Mouse (Mus musculus): Measurements from ENCODE around the gene Dnpep. TPM values are rescaled to one million over a fixed set of nuclear protein-coding genes. Genes with fewer than 3 reads are reported as not detected.

The Dnpep gene
- total and polyA plus RNA-seq, 2 experiments from 2014 or later = 128 to 145 TPM

DNA sequence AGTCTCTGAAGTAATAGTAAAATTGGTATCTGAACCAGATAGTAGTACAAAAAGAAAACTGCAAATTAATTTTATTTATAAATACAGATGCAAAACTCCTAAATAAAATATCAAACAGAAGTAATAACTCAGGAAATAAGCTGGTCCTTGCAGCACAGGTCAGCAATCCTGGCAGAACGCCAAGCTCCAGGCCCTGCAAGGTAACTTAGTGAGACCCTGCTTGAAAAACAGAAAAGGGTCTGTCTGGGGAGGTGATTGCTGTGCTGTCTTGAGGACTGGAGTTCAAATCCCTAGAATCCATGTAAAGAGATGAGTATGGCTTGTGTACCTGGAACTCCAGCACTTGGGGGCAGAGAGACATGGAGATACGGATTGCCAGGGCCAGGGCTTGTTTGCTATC, 13.1 kb downstream of the Dnpep start:
- WGBS = 88% methylated on average over 2 of the region's 2 CpGs
- DNase-seq (ENCODE audit: low spot score) (no peak), ATAC-seq (ENCODE audit: low FRiP score) (no peak)
- Histone ChIP-seq H3K4me2 (ENCODE audit: low read depth, low read length, poor library complexity, severe bottlenecking) (no peak overlapping the region), H3K4me3 (ENCODE audit: low read depth, low read length) (no peak overlapping the region), H3K4me1 (ENCODE audit: insufficient read depth, low read length) (no peaks in the 10 kb centered on the region), H3K9ac (replicated peaks; ENCODE audit: low read length, poor library complexity, severe bottlenecking) (no peak overlapping the region), H3K27me3 (ENCODE audit: insufficient read depth, low read length) (no peaks in the 10 kb centered on the region), H3K9me3 (ENCODE audit: low read length) (no peaks in the 10 kb centered on the region), H3K27ac (ENCODE audit: low read depth, low read length) (no peak overlapping the region), H3K36me3 (ENCODE audit: insufficient read depth, low read length) (peaks cover 31% of the 10 kb centered on the region)
- no peak for TF ChIP-seq CTCF (IDR thresholded peaks at IDR 0.05)

DNA sequence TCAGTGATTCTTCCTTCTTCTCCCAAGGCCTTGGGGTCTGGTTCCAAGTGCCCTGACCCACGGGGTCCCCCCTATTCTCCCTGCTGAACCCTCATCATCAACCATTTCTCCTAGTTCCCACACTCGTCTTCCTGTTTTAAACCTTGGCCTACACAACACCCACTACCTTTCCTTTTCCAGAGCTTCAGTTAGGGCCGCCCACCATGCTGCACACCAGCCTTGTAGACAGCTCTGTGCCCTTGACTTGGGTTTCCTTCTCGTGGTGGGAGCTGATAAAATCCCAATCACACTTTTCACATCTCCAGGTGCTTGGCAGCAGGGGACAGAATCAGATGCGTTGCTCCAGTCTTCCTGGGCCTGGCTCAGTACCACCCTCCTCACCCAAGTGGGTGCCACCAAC, 23.5 kb downstream of the Dnpep start:
- H3K4me3 ChIP-seq (ENCODE audit: low read depth, low read length) = no peak overlapping the region
- ATAC-seq (ENCODE audit: low FRiP score) (no peak), DNase-seq (ENCODE audit: low spot score) (no peak)
- H3K9me3 ChIP-seq (ENCODE audit: low read length) = no peaks in the 10 kb centered on the region
- no peak overlapping the region for H3K4me2 ChIP-seq (ENCODE audit: low read depth, low read length, poor library complexity, severe bottlenecking)
- TF ChIP-seq CTCF (IDR thresholded peaks at IDR 0.05) = no peak
- no peaks in the 10 kb centered on the region for H3K27me3 ChIP-seq (ENCODE audit: insufficient read depth, low read length)
- no peak overlapping the region for H3K9ac ChIP-seq (replicated peaks; ENCODE audit: low read length, poor library complexity, severe bottlenecking)
- no peaks in the 10 kb centered on the region; the same call in 1 of the 2 replicates for H3K4me1 ChIP-seq (ENCODE audit: insufficient read depth, low read length)
- 78% methylated on average over 5 of the region's 5 CpGs for WGBS
- H3K27ac ChIP-seq (ENCODE audit: low read depth, low read length) = no peak overlapping the region
- no peaks in the 10 kb centered on the region for H3K36me3 ChIP-seq (ENCODE audit: insufficient read depth, low read length)

DNA sequence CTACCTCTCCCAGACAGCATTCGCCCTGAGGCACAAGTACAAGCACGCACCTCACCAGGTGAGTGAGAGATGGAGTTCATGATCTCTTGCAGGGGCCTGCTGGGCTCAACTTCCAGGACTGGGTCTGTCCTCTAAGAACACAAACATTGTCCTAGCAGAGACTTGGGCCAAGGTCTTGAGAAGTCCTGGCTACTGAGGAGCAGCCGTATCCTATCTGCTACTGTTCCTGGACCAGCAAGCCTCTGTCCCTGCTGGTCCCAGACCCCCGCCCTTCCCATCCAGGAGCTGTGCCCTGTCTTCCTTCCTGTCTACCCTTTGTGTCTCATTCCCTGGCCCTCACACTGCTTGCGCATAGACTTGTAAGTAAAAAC, 24.5 kb downstream of the Dnpep start:
- ATAC-seq (ENCODE audit: low FRiP score) (no peak), DNase-seq (ENCODE audit: low spot score) (no peak)
- Histone ChIP-seq H3K27me3 (ENCODE audit: insufficient read depth, low read length) (no peaks in the 10 kb centered on the region), H3K27ac (ENCODE audit: low read depth, low read length) (no peak overlapping the region), H3K36me3 (ENCODE audit: insufficient read depth, low read length) (no peaks in the 10 kb centered on the region), H3K9ac (replicated peaks; ENCODE audit: low read length, poor library complexity, severe bottlenecking) (no peak overlapping the region; the same call in 1 of the 2 replicates), H3K4me3 (ENCODE audit: low read depth, low read length) (no peak overlapping the region), H3K4me1 (ENCODE audit: insufficient read depth, low read length) (peaks cover 3% of the 10 kb centered on the region; the same call in 1 of the 2 replicates), H3K4me2 (ENCODE audit: low read depth, low read length, poor library complexity, severe bottlenecking) (no peak overlapping the region), H3K9me3 (ENCODE audit: low read length) (no peaks in the 10 kb centered on the region)
- no peak for TF ChIP-seq CTCF (IDR thresholded peaks at IDR 0.05)
- 81% methylated on average over 5 of the region's 5 CpGs for WGBS

DNA sequence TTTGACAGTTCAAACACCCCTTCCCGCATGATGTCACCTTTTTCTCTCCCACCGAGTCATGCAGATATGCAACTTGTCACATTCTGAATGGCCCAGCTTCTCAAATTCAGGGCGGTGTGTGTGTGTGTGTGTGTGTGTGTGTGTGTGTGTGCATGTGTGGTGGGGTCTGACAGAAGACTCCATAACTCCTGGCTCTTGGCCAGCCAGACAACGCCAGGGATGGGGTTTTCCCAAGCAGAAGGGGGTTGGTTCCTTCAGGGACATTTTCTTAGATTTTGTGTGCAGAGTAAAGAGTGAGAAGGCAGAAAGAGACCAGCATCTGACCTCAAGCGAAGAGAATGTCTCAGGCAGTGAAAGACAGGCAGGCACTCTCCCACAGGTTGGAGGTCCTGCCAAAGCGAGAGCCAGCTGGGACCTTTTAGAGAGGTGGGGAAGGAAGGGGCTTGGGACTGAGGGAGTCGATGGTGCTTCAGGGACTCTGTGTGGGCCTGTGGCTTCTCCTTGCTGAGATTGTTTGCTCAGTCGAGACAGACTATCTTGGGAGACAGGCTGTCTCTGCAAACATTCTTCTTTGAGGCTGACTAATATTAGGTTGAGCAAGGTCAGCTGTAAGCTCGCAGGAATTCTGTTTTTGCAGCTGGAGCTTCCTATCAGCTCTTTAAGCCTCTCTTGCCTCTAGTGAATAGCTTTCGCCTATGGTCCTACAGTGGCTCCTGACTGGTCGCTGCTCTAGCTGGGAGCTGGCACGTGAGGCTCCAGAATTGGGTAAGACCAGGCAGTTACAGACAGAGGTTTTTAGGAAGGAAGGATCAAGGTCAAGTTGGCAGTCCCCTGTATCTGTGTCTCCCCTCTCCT, 25.1 kb downstream of the Dnpep start:
- Histone ChIP-seq H3K27me3 (ENCODE audit: insufficient read depth, low read length) (no peaks in the 10 kb centered on the region), H3K9ac (replicated peaks; ENCODE audit: low read length, poor library complexity, severe bottlenecking) (no peak overlapping the region; the same call in 1 of the 2 replicates), H3K9me3 (ENCODE audit: low read length) (no peaks in the 10 kb centered on the region), H3K4me3 (ENCODE audit: low read depth, low read length) (no peak overlapping the region), H3K4me2 (ENCODE audit: low read depth, low read length, poor library complexity, severe bottlenecking) (no peak overlapping the region), H3K27ac (ENCODE audit: low read depth, low read length) (no peak overlapping the region), H3K36me3 (ENCODE audit: insufficient read depth, low read length) (no peaks in the 10 kb centered on the region), H3K4me1 (ENCODE audit: insufficient read depth, low read length) (peaks cover 3% of the 10 kb centered on the region; the same call in 1 of the 2 replicates)
- DNase-seq (ENCODE audit: low spot score) = no peak
- 55% methylated on average over 12 of the region's 12 CpGs for WGBS
- no peak for ATAC-seq (ENCODE audit: low FRiP score)
- TF ChIP-seq CTCF (IDR thresholded peaks at IDR 0.05) = no peak

GRCm38 (mm10) chr1:75291321-75291720, 26.5 kb downstream of the Dnpep start:
- Histone ChIP-seq H3K9me3 (ENCODE audit: low read length) (no peaks in the 10 kb centered on the region), H3K36me3 (ENCODE audit: insufficient read depth, low read length) (no peaks in the 10 kb centered on the region), H3K27ac (ENCODE audit: low read depth, low read length) (no peak overlapping the region), H3K4me1 (ENCODE audit: insufficient read depth, low read length) (peaks cover 3% of the 10 kb centered on the region; the same call in 1 of the 2 replicates), H3K9ac (replicated peaks; ENCODE audit: low read length, poor library complexity, severe bottlenecking) (0 out of 2 replicates have a peak overlapping the region, but pooled peaks have one; percentile 13), H3K4me2 (ENCODE audit: low read depth, low read length, poor library complexity, severe bottlenecking) (no peak overlapping the region), H3K27me3 (ENCODE audit: insufficient read depth, low read length) (no peaks in the 10 kb centered on the region), H3K4me3 (ENCODE audit: low read depth, low read length) (no peak overlapping the region)
- DNase-seq (ENCODE audit: low spot score) = no peak
- no peak for TF ChIP-seq CTCF (IDR thresholded peaks at IDR 0.05)
- WGBS = 77% methylated on average over 8 of the region's 8 CpGs
- no peak for ATAC-seq (ENCODE audit: low FRiP score)

GRCm38 (mm10) chr1:75290582-75290981, 27.2 kb downstream of the Dnpep start:
- H3K27me3 ChIP-seq (ENCODE audit: insufficient read depth, low read length) = no peaks in the 10 kb centered on the region
- H3K4me2 ChIP-seq (ENCODE audit: low read depth, low read length, poor library complexity, severe bottlenecking) = no peak overlapping the region
- no peaks in the 10 kb centered on the region for H3K9me3 ChIP-seq (ENCODE audit: low read length)
- peak overlapping the region; percentile 82 for H3K27ac ChIP-seq (ENCODE audit: low read depth, low read length)
- TF ChIP-seq CTCF (IDR thresholded peaks at IDR 0.05) = peak; percentile 79
- DNase-seq (ENCODE audit: low spot score) (peak; percentile 87), ATAC-seq (ENCODE audit: low FRiP score) (no peak)
- H3K9ac ChIP-seq (replicated peaks; ENCODE audit: low read length, poor library complexity, severe bottlenecking) = no peak overlapping the region
- no peaks in the 10 kb centered on the region for H3K36me3 ChIP-seq (ENCODE audit: insufficient read depth, low read length)
- H3K4me3 ChIP-seq (ENCODE audit: low read depth, low read length) = no peak overlapping the region
- H3K4me1 ChIP-seq (ENCODE audit: insufficient read depth, low read length) = peaks cover 3% of the 10 kb centered on the region; the same call in 1 of the 2 replicates

Measured in midbrain, postnatal 0 days (tissue).